Mouse (Mus musculus) lung, embryonic 15.5 days (tissue): ENCODE results near the gene Mertk. TPM values are rescaled to one million over a fixed set of nuclear protein-coding genes. Genes with fewer than 3 reads are reported as not detected.
A peak's percentile ranks its signal among the peaks of the same experiment; 100 is the strongest.

Experiments used
- ATAC-seq: fragments of 200-750 bp; cut with Nextera tagmentation; 2 replicates; pipeline ENCODE4 v1.8.0; 2017; ENCODE audit warnings: moderate number of reproducible peaks, borderline replicate concordance; ENCODE audit not compliant: low FRiP score, low TSS enrichment; ENCODE audit errors: extremely low read depth
- H3K27ac ChIP-seq: fragments of 300-500 bp; sonication (generic); 2 replicates; pipeline ENCODE4 v1.5.1; 2015; ENCODE audit warnings: moderate library complexity, mild to moderate bottlenecking, inconsistent platforms
- H3K27me3 ChIP-seq: fragments of 300-500 bp; sonication (generic); 2 replicates; pipeline ENCODE4 v1.6.1; 2015; ENCODE audit warnings: inconsistent platforms
- H3K36me3 ChIP-seq: fragments of 300-500 bp; sonication (generic); 2 replicates; pipeline ENCODE4 v1.6.1; 2015; ENCODE audit warnings: inconsistent platforms
- H3K4me1 ChIP-seq: fragments of 300-500 bp; sonication (generic); 2 replicates; pipeline ENCODE4 v1.6.1; 2015; ENCODE audit warnings: inconsistent platforms
- H3K4me2 ChIP-seq: fragments of 300-500 bp; sonication (generic); 2 replicates; pipeline ENCODE4 v1.6.1; 2015; ENCODE audit warnings: inconsistent platforms, mild to moderate bottlenecking, moderate library complexity
- H3K4me3 ChIP-seq: fragments of 300-500 bp; sonication (generic); 2 replicates; pipeline ENCODE4 v1.5.1; 2015; ENCODE audit warnings: mild to moderate bottlenecking, inconsistent platforms
- H3K9ac ChIP-seq: fragments of 300-500 bp; sonication (generic); 2 replicates; pipeline ENCODE4 v1.6.1; 2015; ENCODE audit warnings: inconsistent platforms
- H3K9me3 ChIP-seq: fragments of 300-500 bp; sonication (generic); 2 replicates; pipeline ENCODE4 v1.6.1; 2016; ENCODE audit warnings: inconsistent platforms
- WGBS: fragments of 180-500 bp; shearing (Covaris S2); methylation state at CpG from one replicate; pipeline ENCODE4 v1.1.7; 2015; 5-methylcytosine and 5-hydroxymethylcytosine counted together
- polyA plus RNA-seq: library from polyadenylated mRNA; unstranded; fragments of >200 nt; fragmentation: Nextera tagmentation; extraction: Ambion mirVana; gene quantifications from 2 replicates; pipeline ENCODE4 v1.2.1, GENCODE M21; 2015

Gene Mertk
- polyA plus RNA-seq, 1 experiment from 2014 or later = 5.6 TPM

- no peak overlapping the region for H3K27ac ChIP-seq
- no peak overlapping the region for H3K4me2 ChIP-seq
- no peak for ATAC-seq
- no peaks in the 10 kb centered on the region for H3K27me3 ChIP-seq
- 46% methylated on average over 8 of the region's 8 CpGs for WGBS
- no peak overlapping the region for H3K9ac ChIP-seq
- H3K4me1 ChIP-seq = no peaks in the 10 kb centered on the region
- no peaks in the 10 kb centered on the region for H3K9me3 ChIP-seq
- H3K4me3 ChIP-seq = no peak overlapping the region
- peaks cover 4% of the 10 kb centered on the region; the same call in 1 of the 2 replicates for H3K36me3 ChIP-seq
Measured at GRCm38 (mm10) chr2:128806561-128806960, 107.8 kb downstream of the Mertk start.

- no peak overlapping the region for H3K4me2 ChIP-seq
- WGBS = 36% methylated on average over 2 of the region's 2 CpGs
- peaks cover 4% of the 10 kb centered on the region; the same call in 1 of the 2 replicates for H3K4me1 ChIP-seq
- no peaks in the 10 kb centered on the region for H3K9me3 ChIP-seq
- H3K27ac ChIP-seq = no peak overlapping the region
- ATAC-seq = no peak
- H3K9ac ChIP-seq = no peak overlapping the region
- no peaks in the 10 kb centered on the region for H3K27me3 ChIP-seq
- H3K36me3 ChIP-seq = no peaks in the 10 kb centered on the region
- H3K4me3 ChIP-seq = no peak overlapping the region
Measured at GRCm38 (mm10) chr2:128812761-128813160, 114.0 kb downstream of the Mertk start.

- H3K9ac ChIP-seq = no peak overlapping the region
- no peak overlapping the region for H3K4me3 ChIP-seq
- H3K36me3 ChIP-seq = no peaks in the 10 kb centered on the region
- peaks cover 15% of the 10 kb centered on the region for H3K4me1 ChIP-seq
- H3K4me2 ChIP-seq = no peak overlapping the region
- no peak overlapping the region for H3K27ac ChIP-seq
- ATAC-seq = no peak
- no peaks in the 10 kb centered on the region for H3K27me3 ChIP-seq
- no peaks in the 10 kb centered on the region for H3K9me3 ChIP-seq
- 65% methylated on average over 1 of the region's 1 CpGs for WGBS
Measured at GRCm38 (mm10) chr2:128816311-128816710, 117.6 kb downstream of the Mertk start.

GRCm38 (mm10) chr2:128816916-128817315, 118.2 kb downstream of the Mertk start:
- Histone ChIP-seq H3K4me3 (peak overlapping the region; percentile 72), H3K9ac (no peak overlapping the region), H3K27ac (peak overlapping the region; percentile 95; the same call in 1 of the 2 replicates), H3K36me3 (no peaks in the 10 kb centered on the region), H3K9me3 (no peaks in the 10 kb centered on the region), H3K27me3 (no peaks in the 10 kb centered on the region), H3K4me1 (peaks cover 15% of the 10 kb centered on the region), H3K4me2 (peak overlapping the region; percentile 73)
- ATAC-seq = no peak
- 50% methylated on average over 6 of the region's 6 CpGs for WGBS

GRCm38 (mm10) chr2:128817387-128817785, 118.6 kb downstream of the Mertk start:
- Histone ChIP-seq H3K9ac (peak overlapping the region; percentile 41; the same call in 1 of the 2 replicates), H3K27ac (peak overlapping the region; percentile 95), H3K9me3 (no peaks in the 10 kb centered on the region), H3K4me3 (peak overlapping the region; percentile 72), H3K4me1 (peaks cover 15% of the 10 kb centered on the region), H3K36me3 (no peaks in the 10 kb centered on the region), H3K27me3 (no peaks in the 10 kb centered on the region), H3K4me2 (peak overlapping the region; percentile 73)
- under 1% methylated on average over 7 of the region's 7 CpGs for WGBS
- no peak for ATAC-seq

- Histone ChIP-seq H3K4me1 (peaks cover 15% of the 10 kb centered on the region), H3K36me3 (no peaks in the 10 kb centered on the region), H3K9ac (peak within 1 kb of the TSS; percentile 58), H3K9me3 (no peaks in the 10 kb centered on the region), H3K27me3 (no peaks in the 10 kb centered on the region), H3K4me2 (peak within 1 kb of the TSS; percentile 73), H3K4me3 (peak within 1 kb of the TSS; percentile 72), H3K27ac (peak within 1 kb of the TSS; percentile 95)
- peak; percentile 91 for ATAC-seq
- under 1% methylated on average over 58 of the region's 59 CpGs for WGBS
Measured at GRCm38 (mm10) chr2:128817786-128818681, 119.3 kb downstream of the Mertk start, which contains the start of gene Tmem87b. TSS of gene Tmem87b (plus strand) at chr2:128818118.

- Histone ChIP-seq H3K9me3 (no peaks in the 10 kb centered on the region), H3K4me1 (peaks cover 15% of the 10 kb centered on the region), H3K36me3 (no peaks in the 10 kb centered on the region), H3K9ac (peak overlapping the region; percentile 58), H3K27ac (peak overlapping the region; percentile 95), H3K27me3 (no peaks in the 10 kb centered on the region), H3K4me2 (peak overlapping the region; percentile 73), H3K4me3 (peak overlapping the region; percentile 72)
- ATAC-seq = no peak
- 8% methylated on average over 14 of the region's 14 CpGs for WGBS
Measured at GRCm38 (mm10) chr2:128818956-128819643, 120.3 kb downstream of the Mertk start.

GRCm38 (mm10) chr2:128820631-128821030, 121.9 kb downstream of the Mertk start:
- no peak for ATAC-seq
- no peaks in the 10 kb centered on the region for H3K9me3 ChIP-seq
- no peak overlapping the region for H3K4me3 ChIP-seq
- no peak overlapping the region for H3K27ac ChIP-seq
- 80% methylated on average over 2 of the region's 2 CpGs for WGBS
- no peaks in the 10 kb centered on the region for H3K36me3 ChIP-seq
- H3K4me2 ChIP-seq = no peak overlapping the region
- H3K27me3 ChIP-seq = no peaks in the 10 kb centered on the region
- peaks cover 15% of the 10 kb centered on the region for H3K4me1 ChIP-seq
- no peak overlapping the region for H3K9ac ChIP-seq

- no peaks in the 10 kb centered on the region for H3K27me3 ChIP-seq
- no peak for ATAC-seq
- no peaks in the 10 kb centered on the region for H3K9me3 ChIP-seq
- H3K4me1 ChIP-seq = peaks cover 11% of the 10 kb centered on the region
- H3K9ac ChIP-seq = no peak overlapping the region
- H3K4me3 ChIP-seq = no peak overlapping the region
- peaks cover 16% of the 10 kb centered on the region for H3K36me3 ChIP-seq
- 88% methylated on average over 5 of the region's 5 CpGs for WGBS
- H3K4me2 ChIP-seq = no peak overlapping the region
- H3K27ac ChIP-seq = no peak overlapping the region
Measured at GRCm38 (mm10) chr2:128823893-128824292, 125.1 kb downstream of the Mertk start.

GRCm38 (mm10) chr2:128827787-128828186, 129.0 kb downstream of the Mertk start:
- peaks cover 9% of the 10 kb centered on the region; the same call in 1 of the 2 replicates for H3K4me1 ChIP-seq
- ATAC-seq = no peak
- no peaks in the 10 kb centered on the region for H3K27me3 ChIP-seq
- WGBS = 91% methylated on average over 1 of the region's 1 CpGs
- no peak overlapping the region for H3K27ac ChIP-seq
- no peak overlapping the region for H3K4me3 ChIP-seq
- H3K9ac ChIP-seq = no peak overlapping the region
- no peaks in the 10 kb centered on the region for H3K9me3 ChIP-seq
- H3K36me3 ChIP-seq = peaks cover 27% of the 10 kb centered on the region
- H3K4me2 ChIP-seq = no peak overlapping the region

GRCm38 (mm10) chr2:128832611-128833010, 133.9 kb downstream of the Mertk start:
- no peak overlapping the region for H3K27ac ChIP-seq
- no peak overlapping the region for H3K9ac ChIP-seq
- H3K27me3 ChIP-seq = no peaks in the 10 kb centered on the region
- peaks cover 47% of the 10 kb centered on the region for H3K36me3 ChIP-seq
- no peaks in the 10 kb centered on the region for H3K9me3 ChIP-seq
- H3K4me3 ChIP-seq = no peak overlapping the region
- peaks cover 9% of the 10 kb centered on the region; the same call in 1 of the 2 replicates for H3K4me1 ChIP-seq
- no peak for ATAC-seq
- H3K4me2 ChIP-seq = no peak overlapping the region
- WGBS = 40% methylated on average over 3 of the region's 3 CpGs

GRCm38 (mm10) chr2:128833035-128833434, 134.3 kb downstream of the Mertk start:
- Histone ChIP-seq H3K27ac (no peak overlapping the region), H3K27me3 (no peaks in the 10 kb centered on the region), H3K36me3 (peaks cover 47% of the 10 kb centered on the region), H3K4me2 (no peak overlapping the region), H3K9ac (no peak overlapping the region), H3K4me3 (no peak overlapping the region), H3K9me3 (no peaks in the 10 kb centered on the region), H3K4me1 (peaks cover 9% of the 10 kb centered on the region; the same call in 1 of the 2 replicates)
- ATAC-seq = no peak
- WGBS = 73% methylated on average over 2 of the region's 2 CpGs
